Mouse (Mus musculus): ENCODE measurements around the gene Ift122. TPM values are rescaled to one million over a fixed set of nuclear protein-coding genes. Genes with fewer than 3 reads are reported as not detected.

Ift122 gene
- polyA plus RNA-seq, 1 experiment: 21.4 TPM

GRCm38 (mm10) chr6:115832152-115832850 lies 21.0 kb upstream of the Ift122 start:
- Histone ChIP-seq H3K27me3 (ENCODE audit: control insufficient read depth, insufficient read depth, insufficient read length) (no peaks in the 10 kb centered on the region), H3K79me2 (ENCODE audit: control insufficient read depth, insufficient read depth) (no peaks in the 10 kb centered on the region), H3K4me2 (ENCODE audit: low read depth) (no peak overlapping the region), H3K36me3 (ENCODE audit: control insufficient read depth, insufficient read depth) (no peaks in the 10 kb centered on the region), H3ac (ENCODE audit: control insufficient read depth, insufficient read length) (no peak overlapping the region), H3K4me3 (no peak overlapping the region)
- TF ChIP-seq POLR2A (IDR thresholded peaks at IDR 0.05; ENCODE audit: insufficient read length, low read depth): no peak
- no peak for TF ChIP-seq MYOG (IDR thresholded peaks at IDR 0.05; ENCODE audit: control insufficient read depth in 1 of 3, insufficient read depth in 1 of 3, insufficient read length in 2 of 3, low read depth in 2 of 3)
- TF ChIP-seq USF1 (IDR thresholded peaks at IDR 0.05; ENCODE audit: low read depth): no peak
- TF ChIP-seq CEBPB (IDR thresholded peaks at IDR 0.05; ENCODE audit: insufficient read depth, poor library complexity, severe bottlenecking): no peak

DNA sequence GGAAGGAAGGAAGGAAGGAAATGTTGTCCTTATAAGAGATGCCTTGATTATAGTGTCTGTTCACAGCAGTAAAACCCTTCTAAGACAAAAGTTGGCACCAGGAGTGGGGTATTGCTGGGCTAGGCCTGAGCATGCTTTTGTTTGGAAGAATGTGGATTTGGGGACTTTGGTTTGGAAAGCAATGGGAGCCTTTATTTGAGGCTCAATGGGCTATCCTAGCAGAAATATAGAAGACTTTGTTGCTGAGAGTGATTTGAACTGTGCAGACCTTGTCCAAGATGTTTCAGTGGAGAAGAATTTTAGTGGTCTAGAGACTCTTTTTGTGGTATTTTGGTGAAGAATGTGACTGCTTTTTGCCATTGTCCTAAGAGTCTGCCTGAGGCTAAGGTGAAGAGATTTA lies 19.4 kb upstream of the Ift122 start:
- Histone ChIP-seq H3K36me3 (ENCODE audit: control insufficient read depth, insufficient read depth) (no peaks in the 10 kb centered on the region), H3K27me3 (ENCODE audit: control insufficient read depth, insufficient read depth, insufficient read length) (no peaks in the 10 kb centered on the region), H3K4me3 (no peak overlapping the region), H3ac (ENCODE audit: control insufficient read depth, insufficient read length) (no peak overlapping the region), H3K79me2 (ENCODE audit: control insufficient read depth, insufficient read depth) (no peaks in the 10 kb centered on the region), H3K4me2 (ENCODE audit: low read depth) (no peak overlapping the region)
- no peak for TF ChIP-seq MAX (IDR thresholded peaks at IDR 0.05; ENCODE audit: low read depth)
- TF ChIP-seq REST (IDR thresholded peaks at IDR 0.05; ENCODE audit: insufficient read depth, insufficient read length): no peak
- TF ChIP-seq CEBPB (IDR thresholded peaks at IDR 0.05; ENCODE audit: insufficient read depth, poor library complexity, severe bottlenecking): no peak
- TF ChIP-seq TCF3 (IDR thresholded peaks at IDR 0.05; ENCODE audit: insufficient read length, low read depth): no peak
- no peak for TF ChIP-seq E2F4 (IDR thresholded peaks at IDR 0.05; ENCODE audit: insufficient read depth)
- no peak for TF ChIP-seq SRF (IDR thresholded peaks at IDR 0.05; ENCODE audit: control insufficient read depth, insufficient read length, low read depth)

DNA sequence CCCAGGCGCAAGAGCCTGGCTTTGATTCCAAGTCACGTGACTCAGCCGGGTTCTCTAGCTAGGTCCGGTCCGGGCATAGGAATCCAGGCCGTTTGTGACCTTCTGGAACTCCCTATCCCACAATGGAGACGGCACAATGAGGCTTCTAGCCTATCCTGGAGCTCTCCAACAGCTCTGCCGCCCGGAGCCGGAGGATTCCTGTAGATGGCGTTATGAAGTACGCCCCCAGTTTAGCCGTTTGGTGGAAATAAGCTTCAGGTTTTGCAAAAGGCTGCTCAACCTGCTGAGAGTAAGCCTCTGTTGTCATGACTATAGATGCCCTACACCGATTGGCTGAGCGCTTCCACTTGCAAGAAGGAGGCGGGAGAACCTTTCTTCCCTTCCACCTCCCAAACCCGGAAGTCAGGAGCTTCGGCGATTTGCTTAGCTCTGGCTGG lies 15.1 kb upstream of the Ift122 start, which contains the start of gene Efcab12:
Efcab12 (minus strand) TSS at position 252 of the 437 bp plus-strand sequence.
- TF ChIP-seq USF1 (IDR thresholded peaks at IDR 0.05; ENCODE audit: low read depth) (peak; percentile 10), MAX (IDR thresholded peaks at IDR 0.05; ENCODE audit: low read depth) (no peak)
- no peak within 1 kb of the TSS for H3K4me3 ChIP-seq
- H3K4me2 ChIP-seq (ENCODE audit: low read depth): no peak within 1 kb of the TSS
- H3K79me2 ChIP-seq (ENCODE audit: control insufficient read depth, insufficient read depth): no peaks in the 10 kb centered on the region
- no peak within 1 kb of the TSS for H3ac ChIP-seq (ENCODE audit: control insufficient read depth, insufficient read length)
- no peaks in the 10 kb centered on the region for H3K27me3 ChIP-seq (ENCODE audit: control insufficient read depth, insufficient read depth, insufficient read length)
- no peaks in the 10 kb centered on the region for H3K36me3 ChIP-seq (ENCODE audit: control insufficient read depth, insufficient read depth)

- no peak overlapping the region for H3ac ChIP-seq (ENCODE audit: control insufficient read depth, insufficient read length)
- TF ChIP-seq SRF (IDR thresholded peaks at IDR 0.05; ENCODE audit: control insufficient read depth, insufficient read length, low read depth) (no peak), E2F4 (IDR thresholded peaks at IDR 0.05; ENCODE audit: insufficient read depth) (no peak), REST (IDR thresholded peaks at IDR 0.05; ENCODE audit: insufficient read depth, insufficient read length) (no peak), POLR2AphosphoS2 (IDR thresholded peaks at IDR 0.05; ENCODE audit: insufficient read length, low read depth) (no peak), MYOD1 (IDR thresholded peaks at IDR 0.05; ENCODE audit: control insufficient read depth in 1 of 3, insufficient read length in 2 of 3, low read depth in 2 of 3) (no peak), CEBPB (IDR thresholded peaks at IDR 0.05; ENCODE audit: insufficient read depth, poor library complexity, severe bottlenecking) (no peak), TCF3 (IDR thresholded peaks at IDR 0.05; ENCODE audit: insufficient read length, low read depth) (no peak), USF1 (IDR thresholded peaks at IDR 0.05; ENCODE audit: low read depth) (no peak), POLR2A (IDR thresholded peaks at IDR 0.05; ENCODE audit: insufficient read length, low read depth) (no peak), MYOG (IDR thresholded peaks at IDR 0.05; ENCODE audit: control insufficient read depth in 1 of 3, insufficient read depth in 1 of 3, insufficient read length in 2 of 3, low read depth in 2 of 3) (no peak), TCF12 (IDR thresholded peaks at IDR 0.05; ENCODE audit: insufficient read depth, poor library complexity, severe bottlenecking) (no peak), MAX (IDR thresholded peaks at IDR 0.05; ENCODE audit: low read depth) (no peak)
- H3K4me3 ChIP-seq: no peak overlapping the region
- no peaks in the 10 kb centered on the region for H3K79me2 ChIP-seq (ENCODE audit: control insufficient read depth, insufficient read depth)
- H3K36me3 ChIP-seq (ENCODE audit: control insufficient read depth, insufficient read depth): no peaks in the 10 kb centered on the region
- H3K27me3 ChIP-seq (ENCODE audit: control insufficient read depth, insufficient read depth, insufficient read length): no peaks in the 10 kb centered on the region
- H3K4me2 ChIP-seq (ENCODE audit: low read depth): no peak overlapping the region
Measured at GRCm38 (mm10) chr6:115838745-115839144, 14.5 kb upstream of the Ift122 start.

GRCm38 (mm10) chr6:115845006-115845405 lies 8.3 kb upstream of the Ift122 start:
- Histone ChIP-seq H3K27me3 (ENCODE audit: control insufficient read depth, insufficient read depth, insufficient read length) (no peaks in the 10 kb centered on the region), H3K4me2 (ENCODE audit: low read depth) (no peak overlapping the region), H3K36me3 (ENCODE audit: control insufficient read depth, insufficient read depth) (peaks cover 7% of the 10 kb centered on the region), H3K4me3 (no peak overlapping the region), H3ac (ENCODE audit: control insufficient read depth, insufficient read length) (no peak overlapping the region), H3K79me2 (ENCODE audit: control insufficient read depth, insufficient read depth) (no peaks in the 10 kb centered on the region)
- TF ChIP-seq E2F4 (IDR thresholded peaks at IDR 0.05; ENCODE audit: insufficient read depth) (no peak), POLR2A (IDR thresholded peaks at IDR 0.05; ENCODE audit: insufficient read length, low read depth) (no peak), MAX (IDR thresholded peaks at IDR 0.05; ENCODE audit: low read depth) (no peak), TCF12 (IDR thresholded peaks at IDR 0.05; ENCODE audit: insufficient read depth, poor library complexity, severe bottlenecking) (no peak), USF1 (IDR thresholded peaks at IDR 0.05; ENCODE audit: low read depth) (no peak), SRF (IDR thresholded peaks at IDR 0.05; ENCODE audit: control insufficient read depth, insufficient read length, low read depth) (no peak), MYOG (IDR thresholded peaks at IDR 0.05; ENCODE audit: control insufficient read depth in 1 of 3, insufficient read depth in 1 of 3, insufficient read length in 2 of 3, low read depth in 2 of 3) (no peak), CEBPB (IDR thresholded peaks at IDR 0.05; ENCODE audit: insufficient read depth, poor library complexity, severe bottlenecking) (no peak), POLR2AphosphoS2 (IDR thresholded peaks at IDR 0.05; ENCODE audit: insufficient read length, low read depth) (no peak), TCF3 (IDR thresholded peaks at IDR 0.05; ENCODE audit: insufficient read length, low read depth) (no peak), MYOD1 (IDR thresholded peaks at IDR 0.05; ENCODE audit: control insufficient read depth in 1 of 3, insufficient read length in 2 of 3, low read depth in 2 of 3) (no peak), REST (IDR thresholded peaks at IDR 0.05; ENCODE audit: insufficient read depth, insufficient read length) (no peak)

Measured in myocyte (in vitro differentiated cells).